Mouse (Mus musculus): ENCODE measurements around the gene Pax7.

Pax7 gene

DNA sequence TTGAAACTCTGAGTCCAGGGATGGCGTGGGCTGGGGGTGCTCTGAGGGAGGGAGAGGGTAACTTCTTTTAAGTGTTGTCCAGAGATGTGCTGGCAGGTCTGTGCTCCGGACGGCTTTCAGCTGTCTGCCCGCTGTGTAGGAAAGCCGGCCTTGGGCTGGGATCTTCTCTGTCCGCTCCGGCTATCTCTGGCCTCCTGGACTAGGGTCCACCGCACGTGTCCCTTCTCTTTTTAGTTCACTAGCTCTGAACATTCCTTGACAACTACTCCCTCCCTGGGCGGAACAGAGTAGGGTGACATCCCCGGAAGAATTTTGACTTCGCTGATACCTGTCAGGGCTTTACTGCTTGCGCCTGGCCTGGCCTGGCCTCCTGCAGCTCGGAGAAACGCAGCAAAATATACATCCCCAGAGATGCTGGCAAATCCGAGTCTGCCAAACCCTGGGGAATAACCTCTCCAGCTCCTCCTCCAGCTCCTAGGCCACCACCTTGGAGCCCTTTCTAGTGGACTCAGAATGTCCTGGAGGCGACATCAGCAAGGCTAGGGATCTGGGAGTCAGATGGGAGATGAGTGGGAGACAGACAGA is 581 bp upstream of the Pax7 start:
- in situ Hi-C loops (cut with MboI; ENCODE audit: low pct_unique_long_range_greater_than_20kb in 1 of 2, low sequenced_read_pairs in 2 of 2, unreplicated experiment in 1 of 2): no loop called here

DNA sequence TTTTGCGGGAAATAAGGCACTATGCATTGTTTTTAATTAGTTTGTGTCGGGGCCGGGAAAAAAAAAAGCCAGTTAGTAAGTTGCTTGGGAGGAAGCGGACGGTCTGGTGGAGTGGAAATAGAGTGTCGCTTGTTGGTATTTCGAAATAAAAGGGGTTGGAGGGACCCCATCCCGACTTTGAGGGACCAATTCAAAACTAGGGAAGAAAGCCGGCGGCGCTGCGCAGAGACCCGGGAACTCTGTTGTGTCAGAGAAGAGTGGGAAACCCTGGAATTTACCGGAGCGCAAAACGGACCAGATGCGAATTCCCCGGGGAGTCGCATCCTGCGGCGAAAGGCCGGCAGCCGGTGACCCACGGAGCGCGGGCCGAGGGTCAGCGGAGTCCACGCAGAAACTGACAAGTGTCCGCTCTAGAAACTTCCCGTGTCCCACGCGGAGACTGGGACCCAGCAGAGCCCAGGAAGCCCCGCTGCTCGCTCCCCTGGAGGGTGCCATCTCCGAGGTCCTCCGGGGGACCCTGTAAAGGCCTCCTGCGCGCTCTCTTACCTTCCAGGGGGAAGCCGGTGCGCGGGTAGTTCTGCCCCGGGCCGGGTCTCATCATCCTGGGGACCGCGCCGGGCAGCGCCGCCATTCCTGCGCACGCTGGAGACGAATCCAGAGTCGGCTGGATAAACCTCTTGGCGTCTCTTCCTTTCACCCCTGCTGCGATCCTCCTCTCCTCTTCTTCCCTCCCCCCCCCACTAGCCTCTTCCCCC is 870 bp downstream of the Pax7 start:
- in situ Hi-C loops (cut with MboI; ENCODE audit: low pct_unique_long_range_greater_than_20kb in 1 of 2, low sequenced_read_pairs in 2 of 2, unreplicated experiment in 1 of 2): no loop called here

DNA sequence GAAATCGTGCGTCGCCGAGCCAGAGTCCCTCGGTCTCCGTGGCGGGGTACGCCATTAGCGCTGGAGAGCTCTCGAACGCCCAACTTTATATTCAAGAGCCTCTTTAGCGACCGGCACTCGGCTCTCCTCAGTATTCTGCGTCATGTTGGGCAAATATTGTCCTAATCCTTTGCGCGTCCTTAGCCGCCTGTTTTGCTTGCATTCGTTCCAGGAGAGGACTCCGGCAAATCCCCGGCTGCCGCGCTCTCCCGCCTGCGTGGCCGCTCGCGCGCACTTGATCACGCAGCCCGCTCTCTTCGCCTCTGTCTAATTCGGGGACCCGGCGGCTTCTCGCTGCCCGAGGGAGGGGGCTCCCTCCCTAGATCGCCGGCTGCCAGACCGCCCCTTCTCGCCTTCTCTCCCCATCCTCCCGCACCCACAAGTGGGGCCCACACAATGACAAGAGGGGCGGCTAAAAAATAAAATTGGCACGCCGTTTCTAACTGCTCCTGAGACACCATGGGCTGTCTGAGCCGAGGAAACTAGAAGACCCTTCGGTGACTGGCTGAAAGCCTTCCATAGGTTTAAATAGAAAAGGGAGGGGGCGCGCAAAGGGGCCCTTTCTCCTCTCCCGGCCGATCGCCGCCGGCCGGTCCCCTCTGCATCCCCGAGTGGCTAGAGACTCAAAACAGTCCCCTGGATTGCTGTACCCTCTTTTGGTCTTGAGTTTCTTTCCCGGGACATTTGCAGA is 1.7 kb downstream of the Pax7 start:
- in situ Hi-C loops (cut with MboI; ENCODE audit: low pct_unique_long_range_greater_than_20kb in 1 of 2, low sequenced_read_pairs in 2 of 2, unreplicated experiment in 1 of 2): no loop called here

DNA sequence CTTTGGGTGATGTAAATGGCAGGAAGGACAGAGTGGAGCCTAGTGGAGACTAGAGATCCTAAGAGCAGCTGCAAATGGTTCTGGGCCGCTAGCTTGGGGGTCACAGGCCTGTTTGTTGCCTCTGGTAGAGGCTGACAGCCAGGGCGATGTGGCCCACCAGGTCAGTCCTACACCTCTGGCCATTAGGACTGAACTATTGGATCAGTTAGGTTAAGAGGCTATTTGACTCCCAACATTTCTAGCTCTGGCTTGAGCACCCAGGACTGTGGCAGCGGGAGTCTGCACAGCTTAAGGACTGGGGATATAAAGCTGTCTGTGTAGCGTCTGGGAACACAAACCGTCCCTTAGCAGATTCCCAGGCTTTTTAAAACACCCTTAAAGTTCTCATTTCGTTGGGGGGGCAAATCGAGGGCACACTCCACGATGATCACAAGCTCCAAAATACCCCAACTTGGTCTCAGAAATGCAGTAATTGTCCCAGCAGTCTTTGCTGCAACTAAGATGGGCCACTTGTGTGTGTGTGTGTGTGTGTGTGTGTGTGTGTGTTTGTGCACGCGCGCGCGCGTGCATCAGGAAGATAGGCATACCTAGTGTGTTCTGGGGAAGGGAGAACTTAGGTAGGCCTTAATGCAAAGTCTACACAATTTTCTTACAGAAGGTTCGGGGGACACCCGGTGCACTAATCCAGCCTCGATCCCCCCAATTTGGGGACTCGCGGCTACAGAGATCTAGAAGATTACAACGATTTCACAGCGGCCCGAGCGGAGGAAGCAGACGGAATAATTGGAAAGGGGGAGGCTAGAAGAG is 2.5 kb downstream of the Pax7 start:
- in situ Hi-C loops (cut with MboI; ENCODE audit: low pct_unique_long_range_greater_than_20kb in 1 of 2, low sequenced_read_pairs in 2 of 2, unreplicated experiment in 1 of 2): no loop called here

DNA sequence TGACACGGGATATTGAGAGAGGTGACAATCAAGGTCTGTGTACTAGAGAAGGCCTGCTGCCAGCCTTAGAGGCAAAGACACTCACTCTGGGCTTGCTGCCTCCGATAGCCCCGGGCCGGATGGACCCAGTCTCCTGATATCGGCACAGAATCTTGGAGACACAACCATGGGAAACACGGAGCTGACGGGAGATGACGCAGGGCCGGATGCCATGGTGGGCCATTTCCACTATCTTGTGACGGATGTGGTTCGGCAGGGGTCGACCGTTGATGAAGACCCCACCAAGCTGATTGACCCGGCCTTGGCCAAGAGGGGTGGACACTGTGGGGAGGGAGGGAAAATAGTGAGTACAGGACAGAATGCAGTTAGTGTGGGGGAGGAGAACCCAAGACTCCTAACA is 3.3 kb downstream of the Pax7 start:
- in situ Hi-C loops (cut with MboI; ENCODE audit: low pct_unique_long_range_greater_than_20kb in 1 of 2, low sequenced_read_pairs in 2 of 2, unreplicated experiment in 1 of 2): no loop called here

DNA sequence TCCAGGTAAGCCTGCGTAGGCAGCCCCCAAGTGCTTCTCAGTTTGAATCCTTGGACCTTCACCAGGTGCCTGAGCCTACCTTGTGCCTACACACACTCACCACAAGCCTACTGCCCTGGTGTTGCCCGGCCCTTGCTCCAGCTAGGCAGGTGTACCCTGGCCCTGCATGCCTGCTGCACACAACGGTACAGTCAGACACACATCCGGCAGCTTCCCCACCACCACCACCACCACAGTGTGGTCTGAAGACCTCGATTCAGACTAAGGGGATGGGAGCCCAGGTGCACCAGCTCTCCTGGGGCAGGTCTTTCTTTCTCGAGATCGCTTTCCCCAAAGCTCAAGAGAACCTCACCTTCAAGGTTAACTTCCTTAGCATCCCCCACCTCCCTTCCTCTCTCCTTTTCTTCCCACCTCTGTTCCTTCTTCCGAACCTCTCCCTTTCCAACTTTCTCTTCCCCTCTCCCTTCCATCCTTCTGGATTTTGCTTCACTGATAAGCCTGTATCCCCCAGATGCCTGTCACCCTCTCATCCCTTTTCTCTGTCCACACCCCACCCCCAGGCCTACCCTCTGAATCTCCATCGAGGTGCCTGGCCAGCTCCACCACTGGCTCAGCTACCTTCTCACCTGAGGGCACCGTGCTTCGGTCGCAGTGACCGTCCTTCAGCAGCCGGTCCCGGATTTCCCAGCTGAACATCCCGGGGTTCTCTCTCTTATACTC is 4.3 kb downstream of the Pax7 start:
- in situ Hi-C loops (cut with MboI; ENCODE audit: low pct_unique_long_range_greater_than_20kb in 1 of 2, low sequenced_read_pairs in 2 of 2, unreplicated experiment in 1 of 2): loop anchor here in 1 of 2 experiments (10.0 kb wide), 1 partner anchor 734 kb away; the partner anchor contains the start of gene Nbl1

DNA sequence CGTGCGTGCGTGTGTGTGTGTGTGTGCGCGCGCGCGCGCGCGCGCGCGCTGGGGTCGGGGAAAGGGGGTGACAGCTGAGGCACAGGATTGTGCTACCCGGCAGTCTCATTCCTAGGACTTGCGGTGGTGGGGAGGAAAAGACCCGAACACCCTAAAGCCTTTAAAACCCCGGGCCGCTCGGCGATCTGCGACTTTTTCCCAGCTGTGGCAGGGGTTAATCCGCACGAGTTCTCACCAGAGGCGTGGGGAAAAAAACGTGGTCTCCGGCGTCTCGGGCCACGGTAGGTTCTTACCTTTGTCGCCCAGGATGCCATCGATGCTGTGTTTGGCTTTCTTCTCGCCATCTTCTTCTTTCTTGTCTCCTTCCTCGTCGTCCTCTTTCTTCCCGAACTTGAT is 5.0 kb downstream of the Pax7 start:
- in situ Hi-C loops (cut with MboI; ENCODE audit: low pct_unique_long_range_greater_than_20kb in 1 of 2, low sequenced_read_pairs in 2 of 2, unreplicated experiment in 1 of 2): loop anchor here in 1 of 2 experiments (10.0 kb wide), 1 partner anchor 733 kb away; the partner anchor contains the start of gene Nbl1

DNA sequence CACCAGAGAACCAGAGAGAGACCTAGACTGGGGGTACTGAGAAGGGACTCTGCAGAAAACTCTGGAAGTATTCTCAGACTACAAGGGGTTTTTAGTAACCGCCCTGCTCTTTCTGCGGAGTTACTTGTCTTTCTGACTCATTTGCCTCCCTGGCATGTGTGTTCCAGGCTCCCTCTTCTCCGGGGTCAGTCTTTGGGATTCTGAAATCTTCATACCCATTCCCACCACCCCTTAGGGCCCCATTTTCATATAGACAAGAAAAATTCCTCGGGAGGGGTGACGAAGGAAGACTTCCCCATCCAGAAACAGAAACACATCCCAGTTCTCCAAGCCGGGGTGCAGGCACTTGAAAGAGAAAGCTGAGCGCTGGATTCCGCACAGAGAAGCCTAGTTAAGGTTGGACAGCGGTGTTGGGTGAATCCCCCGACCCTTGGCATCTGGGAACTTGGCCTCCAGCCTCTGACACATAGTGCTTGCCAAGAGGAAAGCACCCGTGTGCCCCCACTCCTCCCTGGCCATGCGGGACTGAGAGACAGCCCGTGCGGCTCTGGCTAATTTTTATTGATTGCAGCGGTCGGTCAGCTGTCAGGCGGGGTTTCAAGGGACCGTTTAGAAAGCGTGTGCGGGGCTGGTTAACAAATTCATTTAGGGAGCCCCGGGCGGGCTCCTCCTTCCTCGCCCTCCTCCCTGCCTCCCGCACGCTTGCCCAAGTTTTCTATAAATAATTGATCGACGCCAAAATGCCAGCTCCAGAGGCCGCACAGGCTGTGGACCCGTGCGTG is 5.6 kb downstream of the Pax7 start:
- in situ Hi-C loops (cut with MboI; ENCODE audit: low pct_unique_long_range_greater_than_20kb in 1 of 2, low sequenced_read_pairs in 2 of 2, unreplicated experiment in 1 of 2): loop anchor here in 1 of 2 experiments (10.0 kb wide), 1 partner anchor 733 kb away; the partner anchor contains the start of gene Nbl1

DNA sequence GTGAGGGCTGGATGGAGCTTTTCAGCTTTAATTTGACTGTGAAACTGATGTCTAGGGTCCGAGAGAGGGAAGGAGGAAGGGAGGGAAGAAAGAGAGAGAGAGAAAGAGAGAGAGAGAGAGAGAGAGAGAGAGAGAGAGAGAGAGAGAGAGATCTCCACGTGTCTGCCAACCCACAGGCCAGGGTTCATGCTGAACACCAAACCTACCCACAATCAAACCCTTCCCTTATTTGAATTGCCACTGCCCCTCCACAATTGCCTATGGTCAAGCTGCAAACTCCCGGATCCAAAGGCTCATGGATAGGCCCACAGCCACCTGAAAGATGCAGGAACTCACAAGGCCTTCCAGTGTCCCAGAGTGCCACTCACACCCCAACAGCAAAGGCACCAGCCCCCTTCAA is 7.1 kb downstream of the Pax7 start:
- in situ Hi-C loops (cut with MboI; ENCODE audit: low pct_unique_long_range_greater_than_20kb in 1 of 2, low sequenced_read_pairs in 2 of 2, unreplicated experiment in 1 of 2): loop anchor here in 1 of 2 experiments (10.0 kb wide), 1 partner anchor 731 kb away; the partner anchor contains the start of gene Nbl1

DNA sequence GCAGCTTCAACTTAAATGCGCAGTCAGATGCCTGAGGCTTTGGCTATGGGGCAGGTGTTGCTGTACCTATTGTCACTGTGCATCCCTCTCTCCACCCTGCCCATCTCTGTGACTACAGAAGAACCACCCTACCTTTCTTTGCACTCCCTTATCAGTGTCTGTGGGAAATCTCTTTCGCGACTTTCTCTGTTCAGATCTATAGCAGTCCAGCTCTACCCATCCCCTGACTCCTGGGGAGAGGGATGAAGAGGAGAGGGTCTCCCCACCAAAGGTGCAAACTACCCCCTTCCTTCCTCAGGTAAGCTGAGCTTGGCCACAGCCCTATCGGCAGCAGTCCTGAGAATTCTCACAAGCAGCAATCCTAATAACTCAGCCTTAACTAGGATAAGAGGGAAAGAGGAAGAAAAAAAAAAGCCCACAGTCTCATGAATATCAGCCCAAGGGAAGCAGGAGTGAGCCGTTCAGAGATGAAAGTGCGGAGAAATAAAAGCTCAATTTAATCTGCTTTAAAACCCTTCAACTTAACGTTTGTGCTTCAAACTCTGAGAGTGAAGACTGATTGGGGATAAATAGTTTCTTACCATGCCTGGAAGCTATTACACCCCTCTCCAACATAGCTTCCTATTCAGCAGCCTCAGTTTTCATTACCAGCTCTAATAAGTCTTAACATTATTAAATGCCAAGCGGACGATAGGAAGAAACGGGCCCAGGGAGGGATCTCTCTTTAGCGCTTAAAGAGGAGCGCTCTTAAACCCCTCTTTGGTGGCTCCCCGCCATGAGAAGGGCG is 7.8 kb downstream of the Pax7 start:
- in situ Hi-C loops (cut with MboI; ENCODE audit: low pct_unique_long_range_greater_than_20kb in 1 of 2, low sequenced_read_pairs in 2 of 2, unreplicated experiment in 1 of 2): loop anchor here in 1 of 2 experiments (10.0 kb wide), 1 partner anchor 731 kb away; the partner anchor contains the start of gene Nbl1

DNA sequence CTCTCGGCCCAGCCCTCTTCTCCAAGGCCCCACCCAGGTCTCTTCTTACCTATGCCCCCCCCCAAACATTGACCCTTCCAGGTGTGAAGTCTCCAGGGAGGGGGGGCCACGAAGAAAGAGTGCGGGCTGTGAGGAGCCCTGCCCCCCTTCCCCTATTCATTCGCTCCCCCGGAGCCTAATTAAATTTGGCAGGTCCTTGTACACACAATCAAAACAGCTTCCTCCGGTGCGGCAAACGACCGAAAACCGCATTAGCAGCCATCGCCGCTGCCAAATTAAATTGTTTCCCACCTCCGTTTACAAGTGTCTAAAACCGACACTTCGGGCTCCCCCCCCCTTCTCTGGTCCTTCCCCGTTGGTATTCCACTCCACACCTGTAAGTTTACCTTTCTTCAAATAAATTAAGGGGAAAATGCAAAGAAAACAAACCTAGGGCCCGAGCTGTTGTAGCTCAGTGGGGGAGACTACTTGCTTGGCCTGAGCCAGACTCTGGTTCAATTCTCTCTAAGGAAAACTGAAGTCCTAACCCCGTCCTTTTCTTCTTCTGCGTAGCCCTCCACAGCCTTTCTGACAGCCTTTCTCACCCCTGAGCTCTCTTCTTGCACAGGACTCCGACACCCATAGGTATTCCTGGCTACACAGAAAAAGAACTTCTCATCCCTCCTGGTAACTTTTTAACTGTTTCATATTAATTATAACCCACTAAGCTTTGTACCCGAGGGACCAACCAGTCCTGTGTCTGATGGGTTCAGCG is 8.6 kb downstream of the Pax7 start:
- in situ Hi-C loops (cut with MboI; ENCODE audit: low pct_unique_long_range_greater_than_20kb in 1 of 2, low sequenced_read_pairs in 2 of 2, unreplicated experiment in 1 of 2): loop anchor here in 1 of 2 experiments (10.0 kb wide), 1 partner anchor 730 kb away; the partner anchor contains the start of gene Nbl1

DNA sequence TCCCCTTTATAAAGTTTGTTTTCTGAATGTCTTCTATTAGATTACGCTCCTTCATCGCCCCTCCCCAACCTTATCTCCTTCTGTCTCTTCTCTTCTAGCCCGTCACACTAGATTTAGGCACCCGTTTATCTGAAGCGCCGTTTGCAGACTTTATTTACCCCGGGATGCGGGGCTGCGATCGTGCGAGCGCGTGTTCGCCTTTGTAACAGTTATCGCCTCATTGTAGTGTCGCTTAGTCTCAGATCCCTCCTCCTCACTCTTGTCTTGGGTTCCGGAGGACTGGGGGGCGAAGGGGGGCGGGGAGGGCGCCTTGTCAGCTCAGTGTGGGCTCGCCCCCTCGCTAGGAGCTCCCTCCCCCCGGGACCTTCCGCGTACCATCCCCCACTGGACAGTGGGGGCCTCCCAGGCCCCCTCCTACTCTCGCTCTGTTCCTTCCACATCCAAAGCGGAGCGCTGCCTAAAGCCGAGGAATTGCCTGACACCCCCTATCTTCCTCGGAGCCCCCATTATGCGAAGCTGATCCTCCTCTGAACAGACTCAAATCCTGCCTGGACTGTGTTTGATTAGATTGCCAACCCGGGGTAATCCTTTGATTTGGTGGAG is 9.4 kb downstream of the Pax7 start:
- in situ Hi-C loops (cut with MboI; ENCODE audit: low pct_unique_long_range_greater_than_20kb in 1 of 2, low sequenced_read_pairs in 2 of 2, unreplicated experiment in 1 of 2): loop anchor here in 1 of 2 experiments (10.0 kb wide), 1 partner anchor 729 kb away; the partner anchor contains the start of gene Nbl1

DNA sequence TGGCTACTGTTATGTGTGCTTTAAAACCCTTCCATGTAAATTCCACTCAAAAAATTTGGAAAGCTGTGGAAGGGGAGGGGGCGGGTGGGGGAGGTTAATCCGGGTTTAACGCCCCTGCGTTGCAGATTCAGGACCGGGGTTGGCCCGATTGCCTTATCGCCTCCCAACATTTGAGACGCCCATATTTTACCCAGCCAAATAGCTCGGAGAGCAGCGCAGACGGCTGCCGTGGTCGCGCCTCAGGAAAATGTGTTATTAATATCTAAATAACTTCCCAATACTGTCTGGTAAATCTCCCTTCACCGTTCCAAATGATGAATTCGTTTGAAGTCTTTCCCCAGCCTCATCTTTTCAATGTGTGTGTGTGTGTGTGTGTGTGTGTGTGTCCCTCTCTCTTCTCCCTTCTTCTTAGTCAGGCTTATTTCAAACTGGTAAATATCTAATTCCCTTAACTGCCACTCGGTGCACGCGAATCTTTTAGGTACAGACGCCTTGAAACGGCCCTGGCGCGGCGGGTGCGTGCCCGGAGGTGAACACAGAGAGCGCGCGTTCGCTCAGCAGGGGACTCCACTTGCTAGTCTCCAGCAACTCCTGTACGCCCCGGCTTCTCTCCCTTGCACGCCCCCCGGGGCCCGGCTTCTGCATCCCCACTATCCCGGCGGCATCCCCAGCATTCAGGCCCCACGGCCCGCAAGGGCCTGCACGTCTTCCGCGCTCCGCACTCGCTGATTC is 10.0 kb downstream of the Pax7 start:
- in situ Hi-C loops (cut with MboI; ENCODE audit: low pct_unique_long_range_greater_than_20kb in 1 of 2, low sequenced_read_pairs in 2 of 2, unreplicated experiment in 1 of 2): loop anchor here in 1 of 2 experiments (10.0 kb wide), 1 partner anchor 729 kb away; the partner anchor contains the start of gene Nbl1

Measured in mouse embryonic stem cell (cell line).